ENCODE assay signal across 1 mouse cellular context in the genomic region with DNA sequence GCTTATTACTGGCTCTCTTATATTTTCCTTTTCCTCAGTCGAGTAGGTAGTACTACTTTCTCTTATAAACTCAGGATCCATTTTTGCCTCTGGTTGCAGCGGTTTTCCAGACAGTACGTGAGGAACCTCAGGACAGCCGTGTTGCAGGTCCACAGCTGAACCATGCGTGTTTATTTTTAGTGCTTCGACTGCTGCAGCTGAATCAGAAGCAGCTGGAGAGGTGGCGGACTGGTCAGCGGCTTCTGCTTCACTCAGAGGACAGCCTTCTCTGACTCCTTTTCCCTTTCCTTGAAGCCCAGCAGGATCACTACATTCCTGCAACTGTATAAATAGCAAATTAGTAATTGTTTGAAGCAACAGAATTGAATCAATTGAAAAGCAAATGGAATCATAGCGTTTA.
TF ChIP-seq lines count a peak whose summit lies in the region.

No protein-coding gene starts in this region.

TF ChIP-seq in MEL, 35 proteins besides CTCF, POLR2A, EP300 and RAD21:
- TF ChIP-seq ZC3H11A (IDR thresholded peaks at IDR 0.05; ENCODE audit: low read depth, low read length) (no peak), SIN3A (IDR thresholded peaks at IDR 0.05; ENCODE audit: low read length) (no peak), POLR2AphosphoS2 (IDR thresholded peaks at IDR 0.05; ENCODE audit: low read length) (no peak), JUND (IDR thresholded peaks at IDR 0.05; ENCODE audit: low read depth, low read length) (no peak), MYB (IDR thresholded peaks at IDR 0.05; ENCODE audit: low read depth, low read length) (no peak), HCFC1 (IDR thresholded peaks at IDR 0.05; ENCODE audit: low read depth, low read length) (0 out of 2 replicates have a peak, but pooled peaks have one; percentile 0)
